Mouse (Mus musculus): Measurements from ENCODE around the gene Mkks.

The Mkks gene

GRCm38 (mm10) chr2:136835882-136836281, 55.3 kb downstream of the Mkks start:
- no peak for DNase-seq (ENCODE audit: low read depth, low spot score)

DNA sequence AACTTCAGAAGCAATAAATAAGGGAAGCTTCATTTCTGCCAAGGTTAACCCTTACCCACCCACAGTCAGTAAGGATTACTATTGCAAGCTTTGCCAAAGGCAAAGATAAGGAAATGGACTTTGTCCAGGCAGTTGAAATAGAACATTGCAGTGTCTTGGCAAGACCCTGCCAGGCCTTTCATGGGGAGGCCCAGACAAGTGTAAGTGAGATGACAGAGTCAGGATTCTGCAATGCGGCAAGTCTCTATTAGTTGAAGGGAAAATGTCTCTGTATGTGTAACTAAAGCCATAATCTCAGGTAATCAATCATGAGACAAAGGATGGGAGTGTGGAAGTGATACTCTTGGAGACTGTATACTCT, 56.5 kb downstream of the Mkks start:
- no peak for DNase-seq (ENCODE audit: low read depth, low spot score)

DNA sequence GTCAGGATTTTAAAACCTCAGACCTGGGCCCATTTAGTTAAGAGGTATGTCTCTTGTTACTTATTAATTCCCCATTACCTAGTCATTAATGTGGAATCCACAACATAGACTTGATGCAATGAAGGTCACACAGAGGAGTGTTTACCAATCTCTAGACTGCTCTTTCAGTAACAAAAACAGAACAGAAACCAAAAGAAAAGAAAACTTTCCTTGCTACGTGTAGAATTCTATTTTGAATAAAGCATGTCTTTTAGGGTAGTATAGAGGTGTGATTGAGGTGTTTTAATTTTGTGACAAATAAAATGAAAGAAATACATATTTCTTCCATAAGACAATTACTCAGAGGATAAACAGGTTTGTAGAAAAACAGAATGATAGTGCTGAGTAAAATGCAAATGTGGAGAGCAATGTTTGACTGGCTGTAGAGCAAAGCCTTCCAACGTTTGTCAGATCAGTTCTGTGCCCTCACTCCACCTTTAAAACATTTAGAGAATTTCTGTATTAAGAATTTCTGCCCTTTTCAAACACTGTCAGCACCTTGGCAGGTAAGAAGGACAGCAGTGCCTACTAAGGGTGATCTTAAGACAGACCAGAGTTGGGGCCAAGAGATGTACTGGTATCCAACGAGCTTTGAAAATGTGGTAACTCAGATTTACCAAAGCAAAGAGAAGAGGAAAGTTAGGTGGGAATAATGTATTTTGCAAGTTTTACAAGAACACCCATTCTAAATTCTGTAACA, 57.0 kb downstream of the Mkks start:
- DNase-seq (ENCODE audit: low read depth, low spot score), result no peak

DNA sequence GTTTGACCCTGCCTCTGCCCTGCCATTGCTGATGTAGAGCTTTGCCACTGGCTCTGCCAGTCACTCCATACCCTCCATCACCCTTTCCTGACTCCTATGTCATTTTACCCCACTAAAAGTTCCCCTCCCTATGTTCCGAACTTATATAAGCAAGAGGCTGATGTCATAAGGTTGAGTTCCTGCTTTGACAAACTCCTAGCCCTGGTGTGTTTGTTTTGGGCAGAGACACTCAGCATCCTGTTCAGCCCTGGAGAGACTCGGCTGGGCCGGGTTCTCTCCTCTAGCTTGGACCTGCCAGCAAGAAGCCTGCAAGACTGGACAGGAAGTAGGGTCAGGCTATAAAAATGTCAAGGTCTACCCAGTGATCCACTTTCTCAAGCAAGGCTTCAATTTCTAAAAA, 58.3 kb downstream of the Mkks start:
- DNase-seq (ENCODE audit: low read depth, low spot score), result no peak

DNA sequence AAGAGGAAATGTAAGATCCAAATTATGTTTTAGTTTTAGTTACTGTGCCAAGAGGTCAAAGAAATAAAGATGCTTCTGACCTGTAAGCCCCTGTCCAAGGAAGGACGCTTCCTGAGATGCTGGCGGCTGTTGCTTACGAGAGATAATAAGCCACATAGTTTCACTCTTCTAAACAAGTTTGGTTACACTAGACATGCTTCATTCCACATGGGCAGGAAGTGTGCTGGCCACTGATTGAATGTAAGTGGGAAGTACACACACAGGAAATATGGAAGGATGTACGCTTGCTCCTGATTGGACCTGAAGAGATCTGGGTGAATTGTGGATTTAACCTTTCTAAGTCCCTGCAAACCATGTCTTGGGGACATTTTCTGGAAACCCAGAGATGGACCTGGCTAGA, 63.6 kb downstream of the Mkks start:
- DNase-seq (ENCODE audit: low read depth, low spot score), result no peak
